Mouse (Mus musculus): ENCODE measurements around the gene Mtor.

Mtor gene

GRCm38 (mm10) chr4:148533613-148534328 lies 85.4 kb downstream of the Mtor start:
- DNase-seq (ENCODE audit: low spot score): no peak

GRCm38 (mm10) chr4:148535876-148536275 lies 87.5 kb downstream of the Mtor start:
- no peak for DNase-seq (ENCODE audit: low spot score)

- DNase-seq (ENCODE audit: low spot score): no peak
These were observed 100.7 kb downstream of the Mtor start for GRCm38 (mm10) chr4:148549106-148549505.

- DNase-seq (ENCODE audit: low spot score): no peak
These were observed 109.4 kb downstream of the Mtor start for GRCm38 (mm10) chr4:148557766-148558165.

GRCm38 (mm10) chr4:148558297-148559000 lies 110.0 kb downstream of the Mtor start, which contains the start of gene Exosc10:
Exosc10 (plus strand) TSS chr4:148558429.
- peak; percentile 73 for DNase-seq (ENCODE audit: low spot score)

GRCm38 (mm10) chr4:148562676-148563075 lies 114.3 kb downstream of the Mtor start:
- DNase-seq (ENCODE audit: low spot score): no peak

- DNase-seq (ENCODE audit: low spot score): no peak
These were observed 115.2 kb downstream of the Mtor start for GRCm38 (mm10) chr4:148563595-148563994.

- DNase-seq (ENCODE audit: low spot score): no peak
These were observed 121.7 kb downstream of the Mtor start for GRCm38 (mm10) chr4:148570138-148570537.

- no peak for DNase-seq (ENCODE audit: low spot score)
These were observed 122.4 kb downstream of the Mtor start for GRCm38 (mm10) chr4:148570693-148571295.

GRCm38 (mm10) chr4:148573222-148573621 lies 124.8 kb downstream of the Mtor start:
- no peak for DNase-seq (ENCODE audit: low spot score)

- no peak for DNase-seq (ENCODE audit: low spot score)
These were observed 132.4 kb downstream of the Mtor start for GRCm38 (mm10) chr4:148580765-148581164.

GRCm38 (mm10) chr4:148581422-148581821 lies 133.0 kb downstream of the Mtor start:
- no peak for DNase-seq (ENCODE audit: low spot score)

- no peak for DNase-seq (ENCODE audit: low spot score)
These were observed 134.8 kb downstream of the Mtor start for GRCm38 (mm10) chr4:148583257-148583656.

- DNase-seq (ENCODE audit: low spot score): no peak
These were observed 138.2 kb downstream of the Mtor start for GRCm38 (mm10) chr4:148586648-148587047.

GRCm38 (mm10) chr4:148588793-148589192 lies 140.4 kb downstream of the Mtor start:
- no peak for DNase-seq (ENCODE audit: low spot score)

GRCm38 (mm10) chr4:148589565-148589964 lies 141.2 kb downstream of the Mtor start:
- DNase-seq (ENCODE audit: low spot score): no peak

GRCm38 (mm10) chr4:148590421-148591170 lies 142.2 kb downstream of the Mtor start:
- DNase-seq (ENCODE audit: low spot score): no peak

GRCm38 (mm10) chr4:148591171-148591630 lies 142.8 kb downstream of the Mtor start, which contains the start of gene Srm:
Srm (plus strand) TSS chr4:148591503.
- DNase-seq (ENCODE audit: low spot score): peak; percentile 96

- no peak for DNase-seq (ENCODE audit: low spot score)
These were observed 143.4 kb downstream of the Mtor start for GRCm38 (mm10) chr4:148591637-148592380.

GRCm38 (mm10) chr4:148593996-148594395 lies 145.6 kb downstream of the Mtor start:
- no peak for DNase-seq (ENCODE audit: low spot score)

GRCm38 (mm10) chr4:148595916-148596315 lies 147.5 kb downstream of the Mtor start:
- DNase-seq (ENCODE audit: low spot score): no peak
